In genomic region chr7:95489666-95490065, GRCm38 (mm10) we compare ENCODE assay signal across 8 mouse cellular contexts.
DNase-seq lines count a peak whose midpoint lies in the region; ATAC-seq and TF ChIP-seq lines count a peak whose summit lies in the region.

No protein-coding gene starts in this region.

- no peak for DNase-seq in gastrocnemius, adult 2 months
- no peak for DNase-seq in gastrocnemius, postnatal 25 days
- peak; percentile 10 to 49 for DNase-seq in cerebellum, postnatal 25 days
- peak; percentile 13 to 37 for DNase-seq in left cerebral cortex, postnatal 14 days (ENCODE audit: low spot score in 2 of 2)
- DNase-seq in midbrain, postnatal 0 days (ENCODE audit: low spot score) = peak; percentile 76
- DNase-seq in c-Kit-positive CD71-positive TER-119-positive erythroid progenitor cells, embryonic 14.5 days (ENCODE audit: low spot score) = no peak

- 6% methylated on average over 4 of the region's 4 CpGs for WGBS in hindbrain, embryonic 16.5 days
- 14% methylated on average over 4 of the region's 4 CpGs for WGBS in midbrain, postnatal 0 days

- 0 out of 2 replicates have a peak, but pooled peaks cover 2% of the 10 kb centered on the region for H3K4me1 ChIP-seq in E14TG2a.4 (replicated peaks; ENCODE audit: low read depth, low read length)
- H3K4me1 ChIP-seq in hindbrain, embryonic 16.5 days (ENCODE audit: control insufficient read depth, insufficient read depth, low read depth, low read length) = no peaks in the 10 kb centered on the region
- no peaks in the 10 kb centered on the region for H3K4me1 ChIP-seq in midbrain, postnatal 0 days (ENCODE audit: insufficient read depth, low read length)

- no peaks in the 10 kb centered on the region for H3K27me3 ChIP-seq in E14TG2a.4 (ENCODE audit: insufficient read depth, low read length)
- H3K27me3 ChIP-seq in hindbrain, embryonic 16.5 days (replicated peaks; ENCODE audit: control insufficient read depth, insufficient read depth, low read length) = no peaks in the 10 kb centered on the region
- no peaks in the 10 kb centered on the region for H3K27me3 ChIP-seq in midbrain, postnatal 0 days (ENCODE audit: insufficient read depth, low read length)

- no peaks in the 10 kb centered on the region for H3K9me3 ChIP-seq in E14TG2a.4 (ENCODE audit: low read length)
- H3K9me3 ChIP-seq in hindbrain, embryonic 16.5 days (ENCODE audit: control insufficient read depth, low read length) = no peaks in the 10 kb centered on the region
- H3K9me3 ChIP-seq in midbrain, postnatal 0 days (ENCODE audit: low read length) = no peaks in the 10 kb centered on the region

- H3K9ac ChIP-seq in hindbrain, embryonic 16.5 days (ENCODE audit: low read depth, low read length) = no peak overlapping the region
- H3K9ac ChIP-seq in midbrain, postnatal 0 days (replicated peaks; ENCODE audit: low read length, poor library complexity, severe bottlenecking) = no peak overlapping the region

- H3K27ac ChIP-seq in gastrocnemius, adult 2 months = no peak overlapping the region
- no peak overlapping the region for H3K27ac ChIP-seq in hindbrain, embryonic 16.5 days (ENCODE audit: low read depth, low read length)
- H3K27ac ChIP-seq in midbrain, postnatal 0 days (ENCODE audit: low read depth, low read length) = no peak overlapping the region

- peak; percentile 63 for TF ChIP-seq CTCF in gastrocnemius, adult 2 months (IDR thresholded peaks at IDR 0.05)
- TF ChIP-seq CTCF in E14TG2a.4 (conservative IDR thresholded peaks at IDR 0.05; ENCODE audit: low read length) = peak; percentile 62
- TF ChIP-seq CTCF in midbrain, postnatal 0 days (IDR thresholded peaks at IDR 0.05) = peak; percentile 73

- no peaks in the 10 kb centered on the region for H3K36me3 ChIP-seq in E14TG2a.4 (ENCODE audit: insufficient read depth, low read length)
- H3K36me3 ChIP-seq in hindbrain, embryonic 16.5 days (ENCODE audit: control insufficient read depth, insufficient read depth, low read length) = no peaks in the 10 kb centered on the region
- no peaks in the 10 kb centered on the region for H3K36me3 ChIP-seq in midbrain, postnatal 0 days (ENCODE audit: insufficient read depth, low read length)

- H3K4me3 ChIP-seq in gastrocnemius, adult 2 months = no peak overlapping the region
- no peak overlapping the region for H3K4me3 ChIP-seq in E14TG2a.4 (replicated peaks; ENCODE audit: low read length)
- H3K4me3 ChIP-seq in hindbrain, embryonic 16.5 days (ENCODE audit: low read length) = no peak overlapping the region
- no peak overlapping the region for H3K4me3 ChIP-seq in midbrain, postnatal 0 days (ENCODE audit: low read depth, low read length)

- H3K4me2 ChIP-seq in hindbrain, embryonic 16.5 days (ENCODE audit: low read length) = no peak overlapping the region
- H3K4me2 ChIP-seq in midbrain, postnatal 0 days (ENCODE audit: low read depth, low read length, poor library complexity, severe bottlenecking) = no peak overlapping the region

- intact Hi-C loops in gastrocnemius, adult 2 months (cut with DNase I) = loop anchor here (10.0 kb wide), 1 partner anchor 1425 kb away; no protein-coding TSS in a partner anchor
- intact Hi-C loops in left cerebral cortex, postnatal 14 days (cut with DNase I) = no loop called here

- peak; percentile 71; the same call in 1 of the 2 replicates for ATAC-seq in hindbrain, embryonic 16.5 days
- ATAC-seq in midbrain, postnatal 0 days (ENCODE audit: low FRiP score) = no peak

Comparison
In these comparisons a context has a peak if more than half of its experiments do, and no peak if none do; other contexts are left out.
1. DNase-seq: peak in cerebellum, postnatal 25 days (2 of 2), left cerebral cortex, postnatal 14 days (2 of 2) and midbrain, postnatal 0 days (single experiment); none in gastrocnemius, adult 2 months (single experiment), gastrocnemius, postnatal 25 days (single experiment) and c-Kit-positive CD71-positive TER-119-positive erythroid progenitor cells, embryonic 14.5 days (single experiment).
2. Peak in every context shown above with its lines, with median percentiles within 50 percentile points of each other: CTCF ChIP-seq.